Mouse (Mus musculus) kidney, adult 8-10 months (tissue): ENCODE measurements at regions not wholly inside any gene's neighbourhood (a gene's known extent, or its start where the extent isn't known, plus 50 kb on each side); places are given as distances from the start of the nearest gene placed in this dataset.

ENCODE experiments used
- DNase-seq, 2 experiments: peaks; one replicate each; pipeline ENCODE4 v3.0.0; 2022

DNA sequence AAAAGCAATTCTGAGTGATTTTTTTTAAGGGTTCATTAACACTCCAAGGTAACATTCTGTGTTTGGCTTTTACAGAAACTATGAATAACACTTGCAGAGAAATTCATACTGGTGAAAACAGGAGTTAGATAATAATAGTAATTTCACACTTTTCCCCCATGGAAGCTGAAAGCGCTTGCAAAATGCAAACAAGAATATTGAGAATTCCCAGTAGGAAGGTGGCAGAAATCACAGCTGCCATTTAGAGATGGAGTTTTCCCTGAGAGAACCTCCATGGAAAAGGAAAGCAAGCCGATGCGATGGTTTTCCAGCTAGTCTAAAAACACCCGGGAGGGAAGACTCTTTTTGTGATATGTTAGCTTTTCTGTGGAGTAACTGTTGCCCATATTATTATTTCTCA is 174.1 kb upstream of the App start:
- DNase-seq = no peak

DNA sequence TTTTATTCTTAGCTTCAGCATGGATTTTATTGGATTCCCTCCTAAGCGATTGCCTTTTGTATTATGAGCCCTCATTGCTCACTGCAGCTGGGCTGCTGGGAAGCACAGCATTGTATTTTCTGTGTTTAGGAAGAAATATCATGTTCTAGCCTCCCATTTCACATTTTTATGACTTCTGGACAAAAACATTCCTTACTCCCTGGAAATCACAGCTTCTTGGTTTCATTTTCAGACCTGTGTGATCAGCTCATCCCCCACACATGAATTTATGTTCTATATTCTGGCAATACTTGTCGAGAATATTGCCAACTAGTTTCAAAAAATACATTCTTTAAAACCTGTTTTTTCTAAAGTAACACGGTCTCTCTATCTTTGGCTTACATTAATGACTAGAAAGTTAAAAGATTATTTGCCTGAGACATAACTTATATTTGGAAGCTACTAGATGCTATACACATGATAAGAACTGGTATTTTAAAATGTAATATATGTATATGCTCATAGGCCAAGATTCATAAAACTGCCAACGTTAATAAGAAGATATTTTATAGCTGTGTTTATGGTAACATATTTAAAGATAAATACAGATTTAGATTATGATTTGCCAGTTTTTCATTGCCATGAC is 163.0 kb upstream of the App start:
- no peak for DNase-seq

DNA sequence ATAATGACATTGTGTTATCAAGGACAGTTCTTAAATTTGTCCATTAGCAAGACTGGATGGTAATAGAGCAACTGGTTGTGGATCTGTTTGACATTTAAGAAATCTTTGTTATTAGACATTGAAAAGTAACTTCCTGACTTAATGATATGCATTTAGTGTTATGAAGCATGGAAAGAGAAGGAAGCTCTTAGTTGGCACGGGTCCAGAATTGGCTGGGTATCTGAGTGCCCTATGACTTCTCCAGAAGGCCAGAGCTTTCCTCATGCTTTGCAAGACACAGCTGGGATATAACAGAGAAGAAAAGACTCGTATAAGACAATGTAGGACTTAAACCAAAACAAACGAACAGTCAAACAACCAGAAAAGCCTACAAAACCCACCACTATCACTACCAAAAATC is 160.0 kb upstream of the App start:
- DNase-seq = no peak

DNA sequence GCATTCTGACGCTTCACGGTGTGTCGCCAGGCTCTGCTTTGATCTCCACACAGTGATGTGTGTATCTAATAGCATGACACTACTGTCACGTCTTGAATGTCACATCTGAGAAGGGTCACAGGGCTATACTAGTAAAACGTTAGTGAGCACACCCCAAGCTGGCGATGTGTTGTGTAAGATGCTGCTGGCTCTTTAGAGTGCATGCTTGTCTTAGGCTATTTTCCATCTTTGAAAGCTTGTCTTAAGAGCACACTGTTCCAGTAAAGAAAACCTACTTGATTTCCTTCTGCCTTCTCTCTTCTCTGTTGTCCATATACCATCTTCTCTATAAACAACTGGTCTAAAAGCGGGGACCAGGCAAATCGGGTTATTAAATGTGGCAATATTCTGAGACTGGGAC is 138.5 kb upstream of the App start:
- no peak for DNase-seq

DNA sequence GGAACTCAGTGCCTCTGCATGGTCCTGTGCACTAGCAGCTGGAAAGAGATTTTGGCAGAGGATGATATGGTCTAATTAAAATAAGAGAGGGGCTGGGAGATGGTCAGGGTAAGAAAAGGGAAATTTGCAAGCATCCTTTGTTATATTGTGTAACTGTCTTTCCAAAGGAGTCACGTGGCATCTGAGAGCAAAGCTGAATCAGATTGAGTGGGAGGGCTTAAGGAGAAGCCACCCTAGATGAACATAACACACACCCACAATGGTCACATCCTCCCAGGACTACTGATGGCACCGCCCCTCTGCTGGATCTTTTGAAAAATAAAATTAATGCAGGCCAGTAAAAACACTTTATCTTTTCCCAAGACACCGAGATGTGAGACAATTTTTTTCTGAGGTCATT is 135.9 kb upstream of the App start:
- DNase-seq = no peak

DNA sequence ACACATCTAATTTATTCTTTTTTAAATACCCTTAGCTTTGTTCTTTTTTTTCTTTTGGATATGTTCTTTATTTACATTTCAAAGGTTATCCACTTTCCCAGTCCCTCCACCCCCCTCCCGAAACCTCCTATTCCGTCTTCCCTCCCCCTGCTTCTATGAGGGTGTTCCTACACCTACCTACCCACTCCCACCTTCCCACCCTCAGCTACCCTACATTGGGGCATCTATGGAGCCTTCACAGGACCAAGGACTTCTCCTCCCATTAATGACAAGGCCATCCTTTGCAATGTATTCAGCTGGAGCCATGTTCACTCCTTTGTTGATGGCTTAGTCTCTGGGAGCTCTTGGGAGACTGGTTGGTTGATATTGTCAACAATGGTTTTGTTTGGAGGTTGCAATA is 134.9 kb upstream of the App start:
- no peak for DNase-seq

DNA sequence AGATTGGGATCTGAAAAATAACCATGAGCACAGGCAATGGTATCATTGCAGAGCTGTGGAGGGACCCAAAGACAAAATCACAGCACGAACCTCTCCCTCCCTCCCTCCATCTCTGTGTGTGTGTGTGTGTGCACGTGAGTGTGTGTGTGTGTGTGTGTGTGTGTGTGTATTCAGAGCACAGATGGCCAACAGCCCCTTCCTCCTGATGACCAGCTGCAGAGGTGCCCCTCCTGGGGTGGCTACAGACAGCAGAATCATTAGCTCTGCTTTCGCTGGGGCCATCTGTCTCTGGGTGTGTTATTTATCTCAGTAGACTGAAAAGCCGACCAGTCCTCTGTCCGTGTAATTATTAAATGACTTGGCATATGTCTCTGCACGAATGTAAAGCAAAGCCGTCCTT is 134.4 kb upstream of the App start:
- DNase-seq = no peak

DNA sequence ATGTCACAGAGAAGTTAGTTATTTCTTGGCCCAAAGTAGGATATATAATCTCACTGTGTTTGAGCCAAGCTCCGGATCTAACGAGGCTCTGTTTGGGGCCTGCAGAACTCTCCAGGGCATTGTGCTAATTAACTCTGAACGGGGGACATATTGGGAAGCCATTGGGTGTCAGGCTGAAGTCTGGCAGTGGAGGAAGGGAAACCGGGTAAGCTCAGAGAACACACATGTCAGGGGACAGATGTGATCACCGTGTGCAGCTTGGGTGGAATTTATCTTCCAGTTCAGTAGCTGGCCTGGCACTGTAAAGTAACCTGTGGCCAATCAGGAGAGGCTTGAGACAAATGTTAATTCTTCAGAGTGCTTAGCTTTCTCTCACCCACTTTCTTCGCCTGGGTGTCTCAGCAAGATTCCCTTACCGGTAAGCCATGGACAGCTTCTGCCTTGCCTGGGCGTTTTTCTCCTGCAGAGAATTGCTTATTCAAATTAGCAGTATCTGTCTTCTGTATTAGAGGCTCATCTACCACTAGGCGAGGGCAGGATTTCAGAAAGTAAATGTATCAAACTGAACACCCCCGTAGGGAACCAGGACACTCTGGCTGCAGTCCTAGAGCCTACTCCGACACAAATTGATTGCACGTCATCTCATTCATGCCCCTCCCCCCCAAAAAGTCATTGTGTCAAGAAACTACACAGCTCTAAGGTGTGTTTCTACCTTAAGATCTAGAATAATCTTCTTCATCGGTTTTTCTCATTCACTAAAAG is 126.7 kb upstream of the App start:
- DNase-seq = no peak

DNA sequence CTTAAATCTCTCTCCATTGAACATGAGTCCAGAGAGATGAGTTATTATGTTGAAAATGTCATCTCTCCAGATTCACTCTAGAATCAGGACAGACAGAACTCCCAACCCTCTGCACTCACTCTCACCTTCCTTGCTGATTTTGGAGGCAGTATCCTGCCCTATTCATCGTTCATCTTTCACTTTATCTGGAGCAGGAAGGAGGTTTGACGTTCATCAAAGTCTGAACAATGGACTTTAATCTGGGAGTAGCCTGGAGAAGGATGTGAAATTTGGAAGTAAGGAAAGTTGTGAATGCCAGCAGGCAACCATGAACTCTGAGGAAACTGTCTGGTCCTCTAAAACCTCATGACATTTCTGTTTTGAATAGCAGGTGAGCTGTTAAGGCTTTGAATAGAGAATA is 125.0 kb upstream of the App start:
- DNase-seq = peak in 1 of 2 experiments; percentile 12

DNA sequence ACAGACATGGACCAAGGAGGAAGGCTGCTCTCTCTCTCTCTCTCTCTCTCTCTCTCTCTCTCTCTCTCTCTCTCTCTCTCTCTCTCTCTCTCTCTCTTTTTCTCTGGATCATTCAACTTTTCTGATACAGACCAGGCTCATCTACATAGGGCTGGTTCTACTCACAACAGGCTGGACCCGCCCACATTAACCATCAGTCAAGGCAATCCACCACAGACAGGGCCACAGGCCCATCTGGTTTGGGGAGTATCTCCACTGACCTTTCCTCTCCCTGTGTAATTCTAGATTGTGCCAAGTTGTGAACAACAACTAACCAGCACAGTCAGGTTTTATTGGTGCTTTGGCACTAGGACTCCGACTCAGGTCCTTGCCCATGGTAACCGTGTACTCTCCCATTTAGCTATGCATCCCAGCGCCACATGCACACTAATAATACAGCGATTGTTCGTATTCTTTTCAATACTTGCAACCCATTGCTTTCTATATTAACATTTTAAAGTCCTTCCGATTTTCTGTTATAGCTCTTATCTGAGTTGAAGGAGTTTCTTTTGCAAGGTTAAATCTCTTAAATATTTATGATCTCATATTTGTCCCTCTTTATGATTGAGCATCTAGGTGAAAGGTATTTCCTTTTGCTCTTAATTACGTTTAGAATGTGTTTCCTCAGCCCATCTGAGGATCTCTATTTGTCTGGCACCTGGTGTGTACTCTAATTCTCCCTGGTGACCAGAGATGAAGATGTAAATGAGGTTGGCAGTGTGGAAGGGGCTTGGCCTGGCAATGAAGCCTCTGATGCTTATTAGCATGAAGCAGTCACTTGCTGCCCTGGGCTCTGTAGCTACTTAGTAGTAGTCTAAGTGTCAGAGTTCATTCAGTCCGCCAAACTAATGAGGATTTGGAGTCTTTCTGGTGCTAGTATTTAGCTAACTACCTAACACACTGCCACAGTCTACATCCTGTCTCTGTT is 117.7 kb upstream of the App start:
- no peak for DNase-seq

DNA sequence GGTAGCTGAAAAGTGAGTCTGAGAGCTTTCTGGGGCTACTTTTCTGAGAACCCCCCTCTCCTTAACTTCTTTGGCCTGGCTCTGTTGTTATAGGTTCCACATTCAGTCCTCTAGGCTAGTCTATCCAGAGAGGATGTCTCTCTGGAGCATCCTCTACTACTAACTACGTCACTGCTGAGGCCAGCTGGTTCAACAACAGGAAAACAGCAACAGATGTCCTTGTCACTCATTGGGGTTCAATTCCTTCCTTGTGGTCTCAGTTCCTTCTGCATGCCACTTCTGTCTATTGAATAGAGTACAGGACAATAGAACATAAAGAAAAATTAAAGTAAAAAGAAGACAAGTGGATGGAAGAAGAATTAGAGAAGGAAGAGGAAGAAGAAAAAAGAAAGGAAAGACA is 104.3 kb upstream of the App start:
- no peak for DNase-seq

DNA sequence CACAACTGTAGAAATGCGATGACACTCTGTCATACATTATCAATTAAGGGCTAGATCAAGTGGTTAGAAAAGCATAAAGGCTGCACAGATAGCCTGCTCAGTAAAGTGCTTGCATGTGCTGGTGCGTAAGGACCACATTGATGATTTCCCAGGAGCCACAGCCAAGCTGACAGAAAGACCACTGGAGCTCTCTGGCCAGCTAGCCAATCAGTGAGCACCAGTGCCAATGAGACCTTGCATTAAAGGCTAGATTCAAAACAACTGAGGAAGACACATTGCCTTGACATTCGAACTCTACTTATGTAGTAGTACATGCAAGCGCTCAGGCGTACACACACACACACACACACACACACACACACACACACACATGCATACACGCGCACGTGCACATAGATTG is 96.1 kb upstream of the App start:
- DNase-seq = no peak

DNA sequence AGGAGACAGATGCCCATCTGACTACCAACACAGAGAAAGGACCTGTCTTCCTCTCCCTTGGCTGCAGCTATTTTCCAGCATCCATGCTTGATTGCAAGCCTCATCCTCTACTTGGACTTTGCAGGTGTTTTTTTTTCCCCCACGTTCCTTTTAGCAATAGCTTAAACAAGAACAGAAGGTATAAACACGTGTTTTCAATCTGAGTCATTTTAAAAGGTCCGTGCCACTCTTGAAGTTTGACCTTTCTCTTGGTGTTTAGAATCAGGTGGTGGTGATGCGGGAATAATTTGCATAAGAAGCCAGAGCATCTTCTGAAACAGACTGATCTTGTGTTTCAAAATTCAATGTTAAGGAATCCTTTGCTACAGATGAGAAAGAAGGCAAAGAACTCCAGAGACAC is 86.3 kb upstream of the App start:
- DNase-seq = no peak

DNA sequence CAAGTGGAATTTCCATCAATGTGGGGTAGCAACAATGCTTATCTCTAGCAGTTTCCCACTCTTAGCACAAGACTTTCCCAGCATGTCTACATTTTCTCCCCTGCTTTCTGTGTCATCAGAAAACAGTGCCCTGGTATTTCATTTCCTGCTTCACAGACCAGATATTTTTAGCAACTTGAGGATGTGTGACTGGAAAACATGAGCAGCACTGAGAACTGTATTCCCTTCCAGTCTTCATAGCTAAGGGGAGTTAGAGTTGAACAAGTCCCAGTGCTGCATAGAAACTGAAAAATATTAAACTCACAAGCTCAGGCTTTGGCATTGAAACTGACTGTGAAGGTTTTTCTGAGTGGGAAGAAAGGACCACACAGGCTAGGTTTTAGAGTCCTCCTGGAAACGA is 73.7 kb upstream of the App start:
- DNase-seq = no peak

DNA sequence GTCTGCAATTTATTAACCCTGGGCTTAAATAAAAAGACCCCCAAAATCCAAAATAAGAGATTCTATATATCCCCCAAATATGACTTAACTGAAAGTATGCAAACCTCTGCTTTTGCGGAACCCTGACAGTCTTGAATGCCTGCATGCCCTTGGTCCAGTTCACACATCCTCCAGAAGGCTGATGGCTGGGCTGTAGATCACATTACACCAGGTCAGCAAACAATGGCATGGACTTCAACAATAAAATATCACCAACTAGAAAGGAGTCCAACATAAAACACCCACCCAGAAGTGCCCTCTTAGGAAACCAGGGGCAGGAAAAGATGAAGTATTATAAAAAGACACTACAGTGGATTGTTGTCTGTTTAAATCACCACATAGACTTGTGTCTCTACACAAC is 59.5 kb upstream of the App start:
- no peak for DNase-seq

DNA sequence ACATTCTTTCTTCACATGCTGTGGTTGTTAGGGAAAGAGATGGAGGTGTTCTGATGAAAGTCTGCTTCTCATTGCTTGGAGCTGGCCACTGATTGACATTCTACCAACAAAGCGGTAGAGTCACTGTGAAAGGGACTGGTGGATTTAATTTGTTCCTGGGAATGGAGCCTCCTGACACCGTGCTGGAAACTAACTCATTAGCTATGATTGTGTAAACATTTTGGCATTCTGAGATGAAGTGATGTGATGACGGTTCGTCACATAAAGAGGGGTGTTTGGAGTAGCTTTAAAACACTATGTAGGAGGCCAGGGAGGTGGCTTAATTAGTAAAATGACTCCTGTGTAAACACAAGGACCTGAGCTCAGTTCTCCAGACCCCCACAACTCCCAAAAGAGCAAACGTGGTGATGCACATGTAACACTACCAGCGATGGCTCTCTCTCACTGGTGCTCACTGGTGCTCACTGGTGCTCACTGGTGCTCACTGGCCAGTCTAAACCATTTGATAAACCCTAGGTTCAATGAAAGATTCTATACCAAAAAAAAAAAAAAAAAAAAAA is 58.4 kb upstream of the App start:
- DNase-seq = no peak

DNA sequence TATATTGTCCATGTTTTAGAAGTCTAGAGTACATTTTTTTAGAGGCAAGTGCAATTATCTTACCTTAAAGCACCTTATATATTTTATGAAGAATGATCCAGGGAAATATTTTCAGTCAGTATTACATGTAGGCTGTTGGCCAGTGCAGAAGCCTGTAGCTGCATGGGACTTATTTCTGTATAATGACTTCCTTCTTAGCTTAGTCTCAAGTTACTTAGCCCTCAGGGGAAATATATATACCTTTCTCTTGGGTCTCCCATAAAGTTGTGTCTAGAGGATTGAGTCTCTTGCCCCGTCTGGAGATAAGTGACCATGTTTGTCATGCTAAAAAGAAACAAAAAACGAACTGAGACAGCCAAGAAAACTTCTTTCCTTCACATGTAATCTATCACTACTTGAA is 57.8 kb upstream of the App start:
- DNase-seq = no peak

DNA sequence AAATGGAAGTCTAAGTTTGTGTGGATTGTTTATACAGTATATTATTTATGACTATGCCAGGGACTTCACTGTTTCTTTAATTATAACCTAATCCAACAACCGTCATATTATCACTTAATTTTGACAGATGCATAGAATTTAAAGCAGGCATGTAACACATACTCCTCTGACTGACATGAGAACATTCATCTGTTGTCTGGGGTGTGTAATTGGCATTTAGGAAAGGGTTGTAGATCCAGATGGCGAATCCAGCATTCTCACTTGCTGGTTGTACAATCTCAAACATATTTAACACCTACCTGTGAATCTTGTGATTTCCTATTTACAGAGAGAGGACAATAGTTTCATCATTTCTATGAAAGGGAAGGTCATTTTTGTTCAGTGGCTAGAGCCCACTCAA is 50.8 kb upstream of the App start:
- no peak for DNase-seq
